Mouse (Mus musculus) heart, embryonic 12.5 days (tissue): ENCODE data around the gene Mprip. TPM values are rescaled to one million over a fixed set of nuclear protein-coding genes. Genes with fewer than 3 reads are reported as not detected.

Experiments
- ATAC-seq: fragments of 200-750 bp; cut with Nextera tagmentation; 2 replicates; pipeline ENCODE4 v1.8.0; 2017; ENCODE audit warnings: moderate TSS enrichment, moderate library complexity; ENCODE audit not compliant: insufficient number of reproducible peaks, low FRiP score
- H3K27ac ChIP-seq: fragments of 300-500 bp; sonication (generic); 2 replicates; pipeline ENCODE4 v1.5.1; 2016; ENCODE audit warnings: mild to moderate bottlenecking, moderate library complexity; ENCODE audit not compliant: poor library complexity, severe bottlenecking
- H3K27me3 ChIP-seq: fragments of 300-500 bp; sonication (generic); replicated peaks from 2 replicates; pipeline ENCODE4 v1.6.1; 2016; ENCODE audit warnings: mild to moderate bottlenecking, moderate library complexity
- H3K36me3 ChIP-seq: fragments of 300-500 bp; sonication (generic); 2 replicates; pipeline ENCODE4 v1.6.1; 2016; ENCODE audit warnings: mild to moderate bottlenecking, moderate library complexity
- H3K4me1 ChIP-seq: fragments of 300-500 bp; sonication (generic); replicated peaks from 2 replicates; pipeline ENCODE4 v1.6.1; 2016; ENCODE audit warnings: mild to moderate bottlenecking
- H3K4me2 ChIP-seq: fragments of 300-500 bp; sonication (generic); 2 replicates; pipeline ENCODE4 v1.6.1; 2016; ENCODE audit warnings: mild to moderate bottlenecking, moderate library complexity
- H3K4me3 ChIP-seq: fragments of 300-500 bp; sonication (generic); 2 replicates; pipeline ENCODE4 v1.5.1; 2016; ENCODE audit warnings: mild to moderate bottlenecking
- H3K9ac ChIP-seq: fragments of 300-500 bp; sonication (generic); 2 replicates; pipeline ENCODE4 v1.6.1; 2016; ENCODE audit warnings: mild to moderate bottlenecking, moderate library complexity
- H3K9me3 ChIP-seq: fragments of 300-500 bp; sonication (generic); replicated peaks from 2 replicates; pipeline ENCODE4 v1.6.1; 2016; ENCODE audit warnings: mild to moderate bottlenecking, moderate library complexity
- WGBS: fragments of 180-500 bp; shearing (Covaris S2); methylation state at CpG from one replicate; pipeline ENCODE4 v1.1.7; 2016; 5-methylcytosine and 5-hydroxymethylcytosine counted together
- polyA plus RNA-seq: library from polyadenylated mRNA; unstranded; fragments of >200 nt; fragmentation: Nextera tagmentation; extraction: Ambion mirVana; gene quantifications from 2 replicates; pipeline ENCODE4 v1.2.1, GENCODE M21; 2016

The Mprip gene
- polyA plus RNA-seq, 1 experiment from 2014 or later = 79.8 TPM

DNA sequence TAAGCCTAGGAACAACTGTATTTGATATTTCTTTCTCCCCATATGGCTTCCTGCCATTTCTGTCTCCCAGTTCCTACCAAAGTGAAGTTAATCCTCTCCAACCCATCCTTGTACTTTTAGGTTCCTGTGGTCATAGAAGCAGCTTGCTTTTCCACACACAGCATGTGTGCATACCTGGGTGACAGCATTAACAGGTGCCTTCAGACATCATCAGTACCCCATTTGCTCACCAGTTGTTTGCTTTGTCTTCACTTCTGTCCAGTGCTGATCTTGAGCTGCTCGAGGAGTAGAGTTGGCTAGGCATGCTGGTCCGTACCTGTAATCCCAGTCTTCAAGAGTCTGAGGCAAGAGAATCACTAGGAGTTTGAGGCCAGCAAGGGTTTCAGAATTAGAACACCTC is 16.7 kb downstream of the Mprip start:
- ATAC-seq = no peak
- Histone ChIP-seq H3K4me2 (no peak overlapping the region), H3K4me1 (peaks cover 52% of the 10 kb centered on the region)

DNA sequence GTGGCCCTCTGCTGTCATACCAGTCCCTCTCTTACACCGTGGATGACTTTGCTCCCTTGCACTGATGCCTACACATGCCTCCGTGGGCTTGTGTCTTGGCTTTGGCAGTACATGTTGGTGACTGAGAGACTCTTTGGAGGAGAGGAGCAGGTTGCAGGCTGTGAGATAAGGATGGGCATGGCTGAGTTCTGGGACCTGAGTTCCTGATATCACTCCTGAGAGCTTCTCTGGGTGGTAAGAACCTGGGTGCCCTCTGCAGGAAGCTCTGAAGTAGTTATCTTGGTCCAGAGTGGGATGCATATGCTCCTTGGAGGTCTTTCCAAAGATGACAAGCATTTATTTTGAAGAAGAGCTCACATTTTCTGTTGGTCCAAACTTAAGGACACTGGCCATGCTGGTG is 17.6 kb downstream of the Mprip start:
- H3K27me3 ChIP-seq = no peaks in the 10 kb centered on the region
- H3K9me3 ChIP-seq = no peaks in the 10 kb centered on the region
- H3K4me2 ChIP-seq = no peak overlapping the region
- ATAC-seq = no peak
- peaks cover 46% of the 10 kb centered on the region for H3K4me1 ChIP-seq
- no peak overlapping the region for H3K4me3 ChIP-seq
- H3K27ac ChIP-seq = no peak overlapping the region
- peaks cover 4% of the 10 kb centered on the region; the same call in 1 of the 2 replicates for H3K36me3 ChIP-seq
- H3K9ac ChIP-seq = no peak overlapping the region
- 86% methylated on average over 2 of the region's 2 CpGs for WGBS

More for the DNA sequence above, 16.7 kb downstream of the Mprip start:
- Histone ChIP-seq H3K9me3 (no peaks in the 10 kb centered on the region), H3K27ac (no peak overlapping the region), H3K9ac (no peak overlapping the region), H3K27me3 (no peaks in the 10 kb centered on the region), H3K4me3 (no peak overlapping the region), H3K36me3 (peaks cover 4% of the 10 kb centered on the region; the same call in 1 of the 2 replicates)
- 91% methylated on average over 2 of the region's 2 CpGs for WGBS

DNA sequence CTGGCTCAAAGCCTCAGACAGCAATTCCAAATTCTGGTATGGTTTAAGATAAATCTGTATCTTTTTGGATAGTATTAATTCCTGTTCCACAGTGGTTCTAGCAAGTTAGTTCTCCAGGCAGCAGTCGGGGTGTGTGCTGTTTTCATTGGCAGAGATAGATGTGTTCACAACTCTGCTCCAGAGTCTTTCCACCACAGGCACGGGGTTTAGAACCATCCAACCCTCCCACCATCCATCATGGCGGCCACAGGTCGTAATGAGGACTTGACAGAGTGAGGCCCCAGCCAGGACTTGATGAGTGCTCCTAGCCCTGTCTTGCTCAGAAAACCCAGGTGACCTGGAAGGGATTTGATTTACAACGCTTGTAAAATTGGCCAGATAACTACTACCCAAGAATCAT is 19.0 kb downstream of the Mprip start:
- 69% methylated on average over 5 of the region's 5 CpGs for WGBS
- no peaks in the 10 kb centered on the region for H3K9me3 ChIP-seq
- peaks cover 4% of the 10 kb centered on the region; the same call in 1 of the 2 replicates for H3K36me3 ChIP-seq
- no peak overlapping the region for H3K9ac ChIP-seq
- H3K27me3 ChIP-seq = no peaks in the 10 kb centered on the region
- no peak for ATAC-seq
- no peak overlapping the region for H3K4me3 ChIP-seq
- H3K27ac ChIP-seq = no peak overlapping the region
- H3K4me1 ChIP-seq = peaks cover 42% of the 10 kb centered on the region
- H3K4me2 ChIP-seq = no peak overlapping the region

DNA sequence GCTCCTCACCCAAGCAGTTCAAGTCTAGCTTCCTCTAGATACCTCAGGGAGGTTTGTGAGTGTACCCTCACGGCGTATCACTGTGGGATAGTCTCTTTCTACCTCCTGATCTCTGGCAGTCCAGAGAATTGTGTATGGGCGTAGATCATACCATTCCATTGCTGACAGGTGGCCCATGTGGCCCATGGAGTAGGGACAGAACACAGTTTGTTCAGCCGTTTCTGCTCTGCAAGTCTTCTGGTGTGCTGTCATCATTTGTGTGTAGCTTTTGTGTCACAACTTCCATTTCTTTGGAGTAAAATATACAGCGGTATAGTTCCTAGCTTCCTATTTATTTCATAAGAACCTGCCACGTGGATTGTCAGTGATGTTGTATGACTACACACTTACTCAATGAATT is 23.9 kb downstream of the Mprip start:
- Histone ChIP-seq H3K27me3 (no peaks in the 10 kb centered on the region), H3K4me2 (no peak overlapping the region), H3K36me3 (no peaks in the 10 kb centered on the region), H3K4me3 (no peak overlapping the region), H3K9me3 (no peaks in the 10 kb centered on the region), H3K27ac (no peak overlapping the region), H3K4me1 (peaks cover 26% of the 10 kb centered on the region), H3K9ac (no peak overlapping the region)
- WGBS = 90% methylated on average over 6 of the region's 6 CpGs
- no peak for ATAC-seq

DNA sequence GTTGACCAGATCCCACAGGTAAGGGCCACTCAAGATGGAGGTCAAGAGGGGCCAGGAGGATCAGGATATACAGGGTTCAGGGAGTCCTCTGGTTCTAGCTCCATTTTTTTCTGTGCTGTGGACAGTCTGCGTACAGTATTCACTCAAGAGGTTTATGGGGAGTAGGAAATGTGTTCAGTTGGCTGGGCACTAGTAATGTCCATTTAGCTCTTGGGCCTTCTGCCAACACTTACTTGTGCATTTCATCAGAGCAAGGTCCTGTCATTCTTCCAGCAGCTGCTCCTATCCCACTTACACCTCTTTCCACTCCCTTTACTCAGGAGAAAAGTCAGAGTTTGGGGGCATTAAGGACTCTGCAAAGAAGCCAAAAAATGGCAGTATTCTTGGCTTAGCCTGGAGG is 33.4 kb downstream of the Mprip start:
- no peak overlapping the region for H3K27ac ChIP-seq
- H3K36me3 ChIP-seq = peaks cover 35% of the 10 kb centered on the region
- H3K4me2 ChIP-seq = no peak overlapping the region
- H3K27me3 ChIP-seq = no peaks in the 10 kb centered on the region
- H3K4me1 ChIP-seq = peaks cover 24% of the 10 kb centered on the region
- no peaks in the 10 kb centered on the region for H3K9me3 ChIP-seq
- no peak for ATAC-seq
- 58% methylated on average over 1 of the region's 1 CpGs for WGBS
- no peak overlapping the region for H3K9ac ChIP-seq
- no peak overlapping the region for H3K4me3 ChIP-seq

DNA sequence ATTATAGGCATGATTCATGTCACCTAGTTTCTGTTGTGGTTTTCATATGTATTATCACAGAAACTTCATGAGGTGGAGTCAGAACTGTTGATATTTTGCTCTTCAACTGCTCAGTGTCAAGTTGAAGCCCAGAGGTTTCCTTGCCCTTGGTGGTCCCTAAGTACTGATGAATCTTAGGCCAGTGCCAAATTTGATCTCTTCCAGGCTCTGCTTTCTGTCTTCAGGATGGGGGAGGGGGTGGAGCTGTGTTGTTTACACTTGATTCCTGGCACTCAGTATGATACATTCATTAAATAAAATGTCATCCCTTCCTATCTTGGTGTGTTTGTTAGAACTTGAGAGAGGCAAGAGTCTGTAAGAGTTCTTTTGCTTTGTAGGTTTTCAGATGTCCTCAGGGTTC is 34.4 kb downstream of the Mprip start:
- Histone ChIP-seq H3K9me3 (no peaks in the 10 kb centered on the region), H3K36me3 (peaks cover 37% of the 10 kb centered on the region), H3K4me2 (no peak overlapping the region), H3K4me3 (no peak overlapping the region), H3K27ac (no peak overlapping the region), H3K27me3 (no peaks in the 10 kb centered on the region), H3K4me1 (peaks cover 24% of the 10 kb centered on the region), H3K9ac (no peak overlapping the region)
- ATAC-seq = no peak

DNA sequence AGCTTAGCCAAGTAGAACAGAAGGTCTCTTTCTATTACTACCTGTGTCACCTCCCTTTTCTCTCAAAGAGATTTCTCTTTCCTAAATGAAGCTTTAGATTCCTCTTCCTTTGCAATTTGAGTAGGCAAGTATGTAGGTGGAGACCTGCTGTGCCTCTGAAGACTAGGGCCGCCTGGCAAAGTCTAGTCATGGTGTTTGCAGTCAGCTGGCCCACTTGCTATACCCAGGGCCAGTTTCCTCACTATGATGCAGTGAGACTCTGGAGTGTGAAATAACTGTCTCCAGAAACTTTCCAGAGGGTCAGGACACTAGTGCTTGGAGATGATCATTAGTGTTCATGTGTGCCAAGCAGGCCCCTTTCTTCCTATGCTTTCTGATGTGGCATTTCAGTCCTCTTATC is 36.5 kb downstream of the Mprip start:
- Histone ChIP-seq H3K27me3 (no peaks in the 10 kb centered on the region), H3K9me3 (no peaks in the 10 kb centered on the region), H3K36me3 (peaks cover 47% of the 10 kb centered on the region), H3K9ac (no peak overlapping the region), H3K4me2 (no peak overlapping the region), H3K4me3 (no peak overlapping the region), H3K27ac (no peak overlapping the region), H3K4me1 (peaks cover 24% of the 10 kb centered on the region)
- ATAC-seq = no peak
- WGBS = 75% methylated on average over 1 of the region's 1 CpGs

DNA sequence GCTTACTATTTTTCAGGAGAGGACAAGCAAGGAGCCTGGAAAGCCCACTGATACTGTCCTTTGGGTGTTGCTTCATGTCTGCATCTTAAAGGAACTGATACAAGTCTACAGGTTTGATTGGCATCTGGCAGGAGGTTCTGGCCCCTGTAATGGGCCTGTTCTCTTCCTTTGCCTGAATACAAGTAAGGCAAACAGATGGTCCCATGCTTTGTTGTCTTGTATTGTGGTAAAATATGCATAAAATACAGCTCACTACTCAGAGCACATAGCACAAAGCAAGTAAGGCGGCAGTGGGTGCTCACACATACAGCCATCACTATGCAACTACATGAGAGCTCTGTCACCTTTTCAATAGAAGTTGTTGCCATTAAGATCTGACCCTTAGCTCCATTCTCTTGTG is 39.7 kb downstream of the Mprip start:
- peaks cover 24% of the 10 kb centered on the region for H3K4me1 ChIP-seq
- H3K27ac ChIP-seq = no peak overlapping the region
- H3K27me3 ChIP-seq = no peaks in the 10 kb centered on the region
- no peak overlapping the region for H3K4me2 ChIP-seq
- H3K36me3 ChIP-seq = peaks cover 52% of the 10 kb centered on the region
- no peak for ATAC-seq
- no peak overlapping the region for H3K9ac ChIP-seq
- no peaks in the 10 kb centered on the region for H3K9me3 ChIP-seq
- no peak overlapping the region for H3K4me3 ChIP-seq
- WGBS = 95% methylated on average over 1 of the region's 1 CpGs

DNA sequence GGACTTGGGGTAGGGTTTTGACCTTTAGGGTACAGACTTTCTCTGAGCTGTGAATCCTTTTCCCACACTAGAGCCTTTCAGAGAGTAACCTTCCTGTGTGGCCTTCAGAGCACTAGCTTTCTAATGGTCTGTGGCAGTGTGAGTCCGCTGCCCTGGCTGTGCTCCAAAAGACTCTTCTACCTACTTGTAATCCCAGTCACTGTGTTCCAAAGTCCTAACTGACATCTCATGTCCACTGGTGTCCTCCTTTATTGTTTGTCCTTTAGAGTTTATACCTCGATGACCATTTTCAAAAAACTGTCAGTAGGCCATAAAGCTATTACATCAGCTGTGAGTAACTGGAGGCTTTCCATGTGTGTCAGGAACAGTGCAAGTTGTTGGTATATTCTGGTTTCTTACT is 44.0 kb downstream of the Mprip start:
- ATAC-seq = no peak
- Histone ChIP-seq H3K27me3 (no peaks in the 10 kb centered on the region), H3K36me3 (peaks cover 20% of the 10 kb centered on the region), H3K27ac (peak overlapping the region; percentile 37; the same call in 1 of the 2 replicates), H3K4me1 (peaks cover 59% of the 10 kb centered on the region), H3K9ac (no peak overlapping the region), H3K4me2 (no peak overlapping the region), H3K9me3 (no peaks in the 10 kb centered on the region), H3K4me3 (no peak overlapping the region)
- WGBS = 77% methylated on average over 2 of the region's 2 CpGs

DNA sequence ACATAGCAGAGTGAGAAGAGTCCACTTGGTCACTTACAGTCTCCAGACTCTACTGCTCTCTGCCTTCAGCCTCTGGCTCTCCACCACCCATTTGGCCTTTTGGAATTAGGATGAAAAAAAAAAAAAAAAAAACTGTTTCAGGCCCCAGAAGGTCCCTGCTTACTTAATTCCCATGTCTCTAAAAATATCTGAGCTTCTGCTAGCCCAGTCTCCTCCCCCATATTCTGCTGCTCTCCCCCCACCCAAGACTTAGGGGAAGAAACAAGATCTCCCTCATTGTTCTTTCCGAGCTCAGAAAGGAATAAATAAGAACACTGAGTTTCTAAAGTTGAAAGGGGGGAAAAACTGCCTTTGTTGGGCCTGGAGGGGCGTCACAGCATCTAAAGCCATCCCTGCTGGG is 46.4 kb downstream of the Mprip start:
- H3K27ac ChIP-seq = peak overlapping the region; percentile 97
- no peaks in the 10 kb centered on the region for H3K27me3 ChIP-seq
- no peak for ATAC-seq
- H3K9ac ChIP-seq = peak overlapping the region; percentile 49; the same call in 1 of the 2 replicates
- H3K36me3 ChIP-seq = peaks cover 8% of the 10 kb centered on the region; the same call in 1 of the 2 replicates
- WGBS = 56% methylated on average over 2 of the region's 2 CpGs
- peaks cover 62% of the 10 kb centered on the region for H3K4me1 ChIP-seq
- no peak overlapping the region for H3K4me3 ChIP-seq
- H3K4me2 ChIP-seq = peak overlapping the region; percentile 59
- no peaks in the 10 kb centered on the region for H3K9me3 ChIP-seq

DNA sequence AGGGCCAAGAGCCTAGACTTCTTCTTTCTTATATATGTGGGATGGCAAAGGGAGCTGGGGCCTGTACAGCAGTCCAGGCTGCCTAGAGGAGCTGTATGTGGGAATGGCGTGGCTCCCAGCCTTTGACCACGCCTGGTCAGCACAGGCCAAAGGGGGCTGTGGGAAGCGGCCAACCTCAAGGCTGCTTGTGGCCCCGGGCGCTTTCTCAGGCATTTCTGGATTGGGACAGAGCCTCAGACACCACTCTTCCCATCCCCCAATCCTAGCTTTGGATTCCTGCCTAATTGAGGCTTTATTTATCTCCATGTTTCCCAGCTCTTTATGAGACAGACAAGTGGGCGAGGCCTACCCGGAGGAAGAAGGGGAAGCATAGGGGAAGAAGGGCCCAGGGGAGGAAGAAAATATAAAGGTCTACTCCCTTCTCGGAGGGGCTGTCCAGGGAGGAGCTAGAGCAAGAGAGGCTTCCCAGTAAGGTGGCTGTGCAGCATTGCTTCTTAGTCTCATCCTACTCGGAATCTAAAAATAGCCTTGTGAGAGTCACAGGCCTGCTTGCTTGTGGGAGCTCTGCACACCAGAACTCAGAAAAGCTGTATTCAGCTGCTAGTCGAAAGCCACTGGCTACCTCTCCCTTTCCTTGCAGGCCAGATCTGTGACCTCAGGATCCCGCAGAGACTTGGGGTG is 47.0 kb downstream of the Mprip start:
- Histone ChIP-seq H3K27me3 (no peaks in the 10 kb centered on the region), H3K4me3 (peak overlapping the region; percentile 12), H3K4me2 (peak overlapping the region; percentile 59), H3K4me1 (peaks cover 62% of the 10 kb centered on the region), H3K9me3 (no peaks in the 10 kb centered on the region), H3K36me3 (peaks cover 8% of the 10 kb centered on the region; the same call in 1 of the 2 replicates), H3K9ac (peak overlapping the region; percentile 49), H3K27ac (peak overlapping the region; percentile 97)
- WGBS = 19% methylated on average over 11 of the region's 11 CpGs
- ATAC-seq = peak; percentile 58

DNA sequence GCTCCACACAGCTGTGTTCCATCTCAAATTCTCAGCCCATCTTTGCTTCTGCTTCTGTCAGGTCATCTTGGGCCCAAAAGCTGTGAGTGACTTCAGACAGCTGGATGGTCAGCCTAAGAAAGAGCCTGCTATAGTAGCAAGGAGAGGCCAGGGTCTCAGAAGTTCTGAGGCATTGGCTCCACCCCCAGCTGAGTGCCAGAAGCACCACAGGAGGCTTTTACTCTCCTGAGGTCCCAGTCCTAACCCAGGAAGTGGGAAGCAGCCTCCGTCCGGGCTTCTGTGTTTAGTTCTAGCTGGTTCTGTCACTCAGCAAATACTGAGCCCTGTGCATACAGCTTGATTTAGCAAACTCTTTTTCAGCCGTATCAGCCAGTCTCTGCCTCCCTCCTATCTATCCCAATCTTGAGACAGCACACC is 54.3 kb downstream of the Mprip start:
- Histone ChIP-seq H3K9ac (no peak overlapping the region), H3K27me3 (no peaks in the 10 kb centered on the region), H3K4me2 (no peak overlapping the region), H3K36me3 (no peaks in the 10 kb centered on the region), H3K27ac (no peak overlapping the region), H3K4me3 (no peak overlapping the region), H3K9me3 (no peaks in the 10 kb centered on the region), H3K4me1 (peaks cover 41% of the 10 kb centered on the region)
- ATAC-seq = no peak; the same call in 1 of the 2 replicates
- 58% methylated on average over 3 of the region's 3 CpGs for WGBS
